Mouse (Mus musculus) fat pad, adult 2 months (tissue): ENCODE results near the gene Ankrd13a.

Experiments used
- DNase-seq: peaks from one replicate; pipeline ENCODE4 v3.0.0-alpha.2; 2011; ENCODE audit warnings: low read depth, low spot score; ENCODE audit errors: extremely low read depth

Gene Ankrd13a

GRCm38 (mm10) chr5:114764812-114765735 lies 9.4 kb upstream of the Ankrd13a start:
- DNase-seq, result no peak

DNA sequence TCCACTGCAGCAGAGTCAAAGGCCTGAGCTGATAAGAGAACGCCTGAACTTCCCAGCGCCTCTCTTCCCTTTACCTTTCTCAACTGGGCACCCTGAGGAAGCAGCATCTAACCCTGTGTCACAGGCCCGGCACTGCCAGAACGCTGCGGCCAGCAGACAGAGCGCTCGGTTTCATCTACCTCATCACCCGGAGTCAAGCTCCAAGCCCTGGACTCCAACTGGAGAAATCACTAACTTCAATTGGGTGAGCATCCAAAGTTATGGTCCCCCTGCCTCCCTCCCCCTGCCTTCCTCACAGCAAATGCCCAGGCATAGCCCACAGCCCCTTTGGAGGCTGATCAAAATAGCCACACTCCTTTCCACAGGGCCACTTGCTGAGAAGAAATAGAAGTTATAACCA lies 7.8 kb upstream of the Ankrd13a start:
- no peak for DNase-seq

GRCm38 (mm10) chr5:114767185-114767584 lies 7.3 kb upstream of the Ankrd13a start:
- no peak for DNase-seq

DNA sequence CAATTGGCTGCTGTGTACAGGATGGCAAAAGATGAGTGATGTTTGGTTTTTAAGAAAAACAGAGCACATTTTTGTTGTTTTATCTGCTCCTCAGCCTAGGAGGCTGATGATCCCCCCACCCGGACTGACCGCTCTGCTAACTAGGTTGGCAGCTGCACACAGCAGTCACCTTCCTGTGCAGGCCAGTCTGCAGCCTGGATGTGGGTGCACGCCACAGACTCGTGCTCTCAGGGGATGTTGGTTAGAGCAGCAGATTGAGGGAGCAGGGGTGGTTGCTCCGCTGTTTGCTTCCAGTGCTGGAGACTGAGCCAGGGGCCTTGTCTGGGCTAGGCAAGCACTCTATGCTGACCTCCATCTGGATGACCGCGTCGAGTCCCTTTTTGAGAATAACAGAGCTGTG lies 4.7 kb upstream of the Ankrd13a start:
- DNase-seq, result no peak

GRCm38 (mm10) chr5:114771796-114772195 lies 2.7 kb upstream of the Ankrd13a start:
- no peak for DNase-seq

DNA sequence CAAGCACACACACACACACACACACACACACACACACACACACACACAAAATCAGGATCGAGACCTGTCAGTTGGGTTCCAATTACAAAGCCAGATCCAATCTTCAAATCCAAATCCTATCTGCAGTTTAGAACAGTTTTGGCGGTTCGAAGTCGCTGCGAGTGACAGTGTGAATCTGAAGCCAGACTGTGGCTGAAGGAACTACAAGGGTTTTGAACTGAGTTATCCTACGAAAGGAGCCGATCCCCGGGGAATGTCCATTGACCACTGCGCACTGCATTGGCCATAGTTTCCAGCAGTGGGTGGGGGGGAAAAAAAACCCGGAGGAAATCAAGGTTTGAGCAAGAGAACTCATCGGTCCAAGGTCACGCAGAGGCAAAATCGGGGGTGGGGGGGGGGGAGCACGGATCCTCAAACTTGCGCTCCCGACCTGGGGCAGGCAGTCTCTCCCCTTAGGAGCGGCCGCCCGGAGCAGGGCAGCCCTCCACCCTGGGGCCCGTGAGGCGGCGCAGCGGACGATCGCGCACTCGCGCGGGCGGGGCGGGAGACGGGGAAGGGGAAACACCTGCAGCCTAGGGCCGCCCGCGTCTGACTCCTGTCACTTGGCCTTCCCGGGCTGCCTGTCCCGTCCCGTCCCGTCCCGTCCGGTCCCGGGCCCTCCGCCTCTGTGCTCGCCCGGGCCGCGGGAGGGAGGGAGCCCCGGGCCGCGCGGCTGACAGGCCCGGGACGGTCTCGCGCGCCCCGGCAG lies 1.8 kb upstream of the Ankrd13a start:
- no peak for DNase-seq

- DNase-seq, result peak; percentile 52
Measured at GRCm38 (mm10) chr5:114773211-114773710, 1.2 kb upstream of the Ankrd13a start.

DNA sequence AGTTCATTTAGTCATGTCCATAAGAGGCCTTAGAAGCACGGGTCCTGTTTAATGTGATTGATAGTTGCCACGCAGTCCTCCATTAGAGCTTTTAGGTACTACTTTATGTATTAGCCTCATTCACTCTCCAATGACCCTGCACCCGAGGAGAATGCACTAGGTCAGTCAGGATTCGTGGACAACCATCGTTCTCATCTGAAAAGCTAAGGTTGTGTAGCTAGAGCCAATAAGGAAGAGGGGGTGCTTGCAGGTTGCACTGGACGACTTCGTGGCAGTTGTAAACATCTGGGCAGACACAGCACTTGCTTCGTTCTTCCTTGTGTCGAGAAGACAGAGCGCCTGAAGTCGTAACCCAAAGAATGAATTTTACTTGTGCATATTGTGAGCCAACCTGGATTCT lies 697 bp upstream of the Ankrd13a start:
- no peak for DNase-seq

GRCm38 (mm10) chr5:114775056-114775979 lies 841 bp downstream of the Ankrd13a start, which contains the start of gene Git2:
Gene Git2 (minus strand): TSS chr5:114775517.
- DNase-seq, result no peak

DNA sequence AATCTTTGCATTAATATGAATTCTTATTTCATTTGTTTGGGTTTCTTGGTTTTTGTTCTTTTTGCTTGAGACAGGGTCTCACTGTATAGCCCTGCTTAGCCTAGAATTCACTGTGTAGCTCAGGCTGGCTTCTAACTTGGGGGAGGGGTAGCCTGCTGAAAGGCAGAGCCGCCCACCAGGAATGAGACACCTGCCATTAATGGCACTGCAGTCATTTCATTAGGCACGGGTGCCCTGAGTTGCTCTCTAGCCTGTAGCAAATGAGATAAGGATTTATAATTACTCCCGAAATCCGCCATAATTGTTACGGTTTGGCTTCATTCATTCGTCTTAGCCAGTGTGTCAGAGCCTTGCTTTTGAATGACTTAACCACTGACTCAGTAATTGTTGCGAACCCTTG lies 1.7 kb downstream of the Ankrd13a start:
- DNase-seq, result no peak

GRCm38 (mm10) chr5:114779956-114780489 lies 5.5 kb downstream of the Ankrd13a start:
- no peak for DNase-seq

- no peak for DNase-seq
Measured at GRCm38 (mm10) chr5:114780912-114781311, 6.4 kb downstream of the Ankrd13a start.

GRCm38 (mm10) chr5:114782991-114783390 lies 8.5 kb downstream of the Ankrd13a start:
- no peak for DNase-seq

DNA sequence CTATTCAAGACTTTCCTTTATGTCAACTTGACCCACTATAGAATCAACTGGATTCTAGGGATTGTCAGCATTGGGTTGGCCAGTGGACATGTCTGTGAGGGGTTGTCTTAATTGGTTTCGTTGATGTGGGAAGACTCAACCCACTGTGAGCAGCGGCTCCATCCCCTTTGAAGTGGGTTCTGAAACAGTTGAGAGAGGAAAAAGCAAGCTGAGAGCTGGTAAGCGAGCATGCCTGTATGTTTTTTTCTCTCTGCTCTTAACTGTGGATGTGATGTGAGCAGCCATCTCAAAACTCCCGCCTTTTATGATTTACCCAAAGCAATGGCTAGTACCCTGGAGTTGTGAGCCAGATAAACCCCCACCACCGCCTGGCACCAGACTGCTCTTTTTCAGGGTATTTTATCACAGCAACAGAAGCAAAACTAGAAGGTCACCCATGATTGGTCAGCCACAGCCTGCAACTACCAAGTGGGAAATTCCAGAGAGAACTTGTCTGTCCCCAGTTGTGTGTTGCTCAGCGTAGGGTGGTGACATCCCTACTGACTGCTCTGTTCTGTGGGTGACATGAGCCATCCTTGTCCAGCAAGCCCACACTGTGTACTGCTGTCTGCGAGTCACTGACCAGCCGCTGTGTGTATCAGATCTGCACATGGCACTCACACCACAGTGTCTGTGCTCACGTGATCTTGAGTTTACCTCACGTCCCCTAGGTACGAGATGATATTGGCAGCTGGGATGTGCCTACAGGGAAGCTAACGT lies 9.1 kb downstream of the Ankrd13a start:
- no peak for DNase-seq

- no peak for DNase-seq
Measured at GRCm38 (mm10) chr5:114784622-114785165, 10.2 kb downstream of the Ankrd13a start.

DNA sequence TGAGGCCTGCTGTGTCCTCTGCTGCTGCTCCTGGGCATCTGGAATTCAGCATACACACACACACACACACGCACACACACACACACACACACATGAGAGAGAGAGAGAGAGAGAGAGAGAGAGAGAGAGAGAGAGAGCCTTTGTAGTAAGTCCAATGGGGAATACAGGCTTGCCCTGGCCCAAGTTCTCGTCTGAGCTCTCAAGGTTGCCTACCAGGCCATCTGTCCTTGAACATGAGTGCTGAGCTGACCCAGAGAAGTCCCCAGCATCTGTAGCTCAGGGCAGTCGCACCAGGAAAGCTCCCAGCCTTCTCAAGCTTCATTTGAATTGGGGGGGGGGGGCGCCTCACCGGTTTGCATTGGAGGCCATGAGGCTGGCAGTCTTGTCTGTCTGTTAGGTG lies 10.7 kb downstream of the Ankrd13a start:
- no peak for DNase-seq

- peak; percentile 52 for DNase-seq
Measured at GRCm38 (mm10) chr5:114793317-114793716, 18.8 kb downstream of the Ankrd13a start.

GRCm38 (mm10) chr5:114794609-114795008 lies 20.1 kb downstream of the Ankrd13a start:
- no peak for DNase-seq

DNA sequence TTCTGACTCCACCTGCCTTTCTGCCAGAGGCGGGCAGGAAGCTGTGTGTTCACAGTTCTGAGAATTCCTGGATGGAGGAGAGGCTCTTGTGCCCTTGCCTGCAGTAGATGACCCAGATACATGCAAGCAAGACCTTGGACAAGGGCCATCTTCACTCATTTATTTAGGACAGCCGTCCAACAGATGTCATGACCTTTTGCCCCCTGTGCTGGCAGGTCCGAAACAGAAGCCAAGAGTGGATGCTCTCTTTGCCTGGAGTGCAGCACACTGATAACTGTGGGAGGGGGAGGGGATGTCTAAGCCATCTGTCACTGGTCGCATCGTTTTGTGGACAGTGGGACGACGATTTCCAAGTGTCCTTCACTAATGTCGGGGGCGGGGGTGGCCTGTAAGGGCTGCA lies 20.8 kb downstream of the Ankrd13a start:
- no peak for DNase-seq
